Mouse (Mus musculus) granulocyte monocyte progenitor cell, adult 5-6 weeks (primary cell): Measurements from ENCODE around the gene Pcyt1b. TPM values are rescaled to one million over a fixed set of nuclear protein-coding genes. Genes with fewer than 3 reads are reported as not detected.

Experiments used
- ATAC-seq: replicated peaks from 2 replicates; pipeline ENCODE4 v1.8.0; 2016; ENCODE audit warnings: mild to moderate bottlenecking, moderate TSS enrichment, inconsistent platforms; ENCODE audit not compliant: poor library complexity, severe bottlenecking
- total RNA-seq, 2 experiments: library from RNA; stranded (forward) in 1 of 2; stranded (reverse) in 1 of 2; fragments of 200-712, 200-1000 nt in 1 of 2; fragments of >200 nt in 1 of 2; fragmentation: Nextera tagmentation in 1 of 2; gene quantifications; 2 replicates each; pipeline ENCODE4 v1.2.3; 2014 to 2017

Pcyt1b gene
- total RNA-seq, 2 experiments from 2014 or later = 0.26 to 3.3 TPM

GRCm38 (mm10) chrX:93730854-93731253, 76.2 kb downstream of the Pcyt1b start:
- no peak for ATAC-seq

DNA sequence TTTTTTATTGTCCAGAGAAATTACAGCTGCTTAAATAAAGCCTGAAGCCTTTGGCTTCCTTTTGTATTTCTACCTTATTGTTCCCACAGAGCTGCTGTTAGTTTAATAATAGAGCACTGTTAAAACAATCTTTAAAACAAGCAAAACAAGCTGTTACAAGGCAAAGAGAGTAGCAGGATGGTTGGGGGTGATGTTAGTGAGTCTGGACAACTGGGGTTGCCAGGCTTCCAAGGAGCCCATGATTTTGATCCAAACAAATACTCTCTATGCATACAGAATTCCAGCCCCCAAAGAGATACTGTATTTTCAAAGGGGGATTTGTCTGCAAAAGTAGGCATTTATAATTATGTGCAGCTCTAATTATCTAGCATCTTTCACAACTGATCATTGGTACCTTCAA, 77.7 kb downstream of the Pcyt1b start:
- no peak for ATAC-seq

- no peak for ATAC-seq
Measured at GRCm38 (mm10) chrX:93732975-93733748, 78.5 kb downstream of the Pcyt1b start.

DNA sequence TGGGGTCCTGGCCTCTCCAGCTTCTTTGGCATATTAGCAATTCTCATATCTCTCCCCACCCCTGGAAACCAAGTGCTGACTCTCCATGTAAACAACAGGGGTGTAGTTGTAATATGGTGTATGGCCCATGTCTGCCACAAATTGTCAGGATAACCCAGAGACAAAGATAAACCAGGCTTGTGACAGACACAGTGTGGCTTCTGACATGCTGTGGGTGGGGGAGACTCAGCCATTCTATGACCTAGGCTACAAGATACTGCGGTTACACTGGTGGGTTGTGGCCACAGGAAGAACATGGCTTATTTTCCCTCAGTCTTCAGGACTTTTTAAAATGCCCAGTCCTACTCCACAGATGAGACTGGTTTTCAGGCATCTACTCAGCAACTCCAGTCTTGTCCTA, 94.5 kb downstream of the Pcyt1b start:
- ATAC-seq = no peak

DNA sequence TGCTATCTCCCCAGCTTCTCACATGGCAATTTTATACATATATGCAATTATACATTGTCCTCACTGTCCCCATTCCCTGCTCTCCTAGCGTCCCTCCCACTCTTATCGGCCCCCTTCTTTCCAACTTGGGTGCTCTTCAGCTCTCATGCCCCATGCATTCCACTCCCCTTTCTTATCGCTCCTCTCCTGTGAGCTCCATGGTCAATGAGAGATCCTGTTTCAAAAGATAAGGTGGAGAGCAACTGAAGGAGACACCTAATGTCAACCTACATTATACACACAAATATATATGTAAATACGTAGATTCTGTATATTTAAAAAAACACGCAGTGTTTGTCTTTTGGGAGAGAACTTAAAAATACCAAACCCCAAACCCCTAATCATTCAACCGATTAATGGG, 95.9 kb downstream of the Pcyt1b start:
- ATAC-seq = no peak

- ATAC-seq = no peak
Measured at GRCm38 (mm10) chrX:93755210-93755842, 100.7 kb downstream of the Pcyt1b start.

- ATAC-seq = peak; percentile 30; the same call in 1 of the 2 replicates
Measured at GRCm38 (mm10) chrX:93756867-93757455, 102.3 kb downstream of the Pcyt1b start.

GRCm38 (mm10) chrX:93760770-93761169, 106.1 kb downstream of the Pcyt1b start:
- no peak for ATAC-seq

- ATAC-seq = no peak
Measured at GRCm38 (mm10) chrX:93789562-93789961, 134.9 kb downstream of the Pcyt1b start.

DNA sequence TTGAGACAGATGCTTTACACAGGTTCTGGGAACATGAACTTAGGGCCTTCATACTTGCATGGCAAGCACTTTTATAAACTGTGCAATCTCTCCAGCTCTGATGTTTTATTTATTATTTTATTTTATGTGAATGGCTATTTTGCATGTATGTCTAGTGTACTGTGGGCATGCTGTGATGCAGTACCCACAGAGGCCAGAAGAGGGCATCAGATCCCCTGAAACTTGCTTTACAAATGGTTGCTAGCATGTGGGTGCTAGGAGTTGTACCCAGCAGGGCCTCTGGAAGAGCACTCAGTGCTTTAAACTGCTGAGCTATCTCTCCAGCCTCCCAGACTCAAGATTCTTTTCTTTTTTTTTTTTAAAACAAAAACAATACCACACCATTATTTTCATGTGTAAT, 138.5 kb downstream of the Pcyt1b start:
- ATAC-seq = peak; percentile 86

Other genes with a start within 250 kb of the Pcyt1b start
- gene Pola1, start 22.7 kb upstream of the Pcyt1b start, total RNA-seq (2014; fragmentation: Nextera tagmentation) = 57.5 and 61.6 TPM in 2 replicates
- 128 and 151 TPM in 2 replicates for gene Pola1, start 22.7 kb upstream of the Pcyt1b start, total RNA-seq (2017)
- 42.8 and 59.4 TPM in 2 replicates for gene Pdk3, start 177.3 kb downstream of the Pcyt1b start, total RNA-seq (2014; fragmentation: Nextera tagmentation)
- gene Pdk3, start 177.3 kb downstream of the Pcyt1b start, total RNA-seq (2017) = 49.8 and 55.5 TPM in 2 replicates